Mouse (Mus musculus) forebrain, embryonic 11.5 days (tissue): ENCODE measurements around the gene Slc44a4. TPM values are rescaled to one million over a fixed set of nuclear protein-coding genes. Genes with fewer than 3 reads are reported as not detected.
"Not testable (repeated sequence)": the region's sequence is repeated elsewhere in the genome, so short reads cannot be mapped to it uniquely, and the experiment has no call there.

ENCODE experiments used
- ATAC-seq: fragments of 200-750 bp; cut with Nextera tagmentation; replicated peaks from 2 replicates; pipeline ENCODE4 v1.8.0; 2017; ENCODE audit warnings: moderate TSS enrichment; ENCODE audit not compliant: low FRiP score
- DNase-seq: peaks from one replicate; pipeline ENCODE4 v3.0.0-alpha.2; 2017; ENCODE audit warnings: low spot score
- H3K27ac ChIP-seq: fragments of 300-500 bp; sonication (generic); 2 replicates; pipeline ENCODE4 v1.5.1; 2014; ENCODE audit warnings: low read depth, low read length
- H3K27me3 ChIP-seq: fragments of 300-500 bp; sonication (generic); 2 replicates; pipeline ENCODE4 v1.6.1; 2014; ENCODE audit warnings: mild to moderate bottlenecking, low read length, mixed read lengths; ENCODE audit not compliant: control insufficient read depth, insufficient read depth
- H3K36me3 ChIP-seq: fragments of 300-500 bp; sonication (generic); 2 replicates; pipeline ENCODE4 v1.6.1; 2014; ENCODE audit warnings: mild to moderate bottlenecking, low read length, moderate library complexity, mixed read lengths; ENCODE audit not compliant: control insufficient read depth, insufficient read depth
- H3K4me1 ChIP-seq: fragments of 300-500 bp; sonication (generic); replicated peaks from 2 replicates; pipeline ENCODE4 v1.6.1; 2014; ENCODE audit warnings: low read length, mixed read lengths; ENCODE audit not compliant: control insufficient read depth, insufficient read depth
- H3K4me2 ChIP-seq: fragments of 300-500 bp; sonication (generic); 2 replicates; pipeline ENCODE4 v1.6.1; 2014; ENCODE audit warnings: low read depth, mild to moderate bottlenecking, low read length, moderate library complexity, mixed read lengths; ENCODE audit not compliant: severe bottlenecking
- H3K4me3 ChIP-seq: fragments of 300-500 bp; sonication (generic); 2 replicates; pipeline ENCODE4 v1.5.1; 2014; ENCODE audit warnings: low read depth, low read length
- H3K9ac ChIP-seq: fragments of 300-500 bp; sonication (generic); 2 replicates; pipeline ENCODE4 v1.6.1; 2014; ENCODE audit warnings: low read length
- H3K9me3 ChIP-seq: fragments of 300-500 bp; sonication (generic); 2 replicates; pipeline ENCODE4 v1.6.1; 2016; ENCODE audit warnings: low read length, mixed read lengths; ENCODE audit not compliant: control insufficient read depth
- WGBS: fragments of 180-500 bp; shearing (Covaris S2); extraction: QIAGEN DNeasy Blood & Tissue Kit; methylation state at CpG from one replicate; pipeline ENCODE4 v1.1.7; 2014; 5-methylcytosine and 5-hydroxymethylcytosine counted together
- polyA plus RNA-seq: library from polyadenylated mRNA; unstranded; fragments of >200 nt; fragmentation: Nextera tagmentation; extraction: Ambion mirVana; gene quantifications from 2 replicates; pipeline ENCODE4 v1.2.1, GENCODE M21; 2014

Slc44a4 gene
- polyA plus RNA-seq, 1 experiment from 2014 or later, result not detected

GRCm38 (mm10) chr17:34951636-34952377 lies 37.5 kb downstream of the Slc44a4 start:
- Histone ChIP-seq H3K4me1 (peaks cover 6% of the 10 kb centered on the region; the same call in 1 of the 2 replicates), H3K27me3 (peaks cover 8% of the 10 kb centered on the region; the same call in 1 of the 2 replicates), H3K36me3 (peaks cover 11% of the 10 kb centered on the region; the same call in 1 of the 2 replicates), H3K4me3 (peak overlapping the region; percentile 99), H3K27ac (peak overlapping the region; percentile 93), H3K9ac (peak overlapping the region; percentile 100), H3K9me3 (no peaks in the 10 kb centered on the region), H3K4me2 (peak overlapping the region; percentile 97)
- DNase-seq (no peak), ATAC-seq (no peak; the same call in 1 of the 2 replicates)
- under 1% methylated on average over 29 of the region's 29 CpGs for WGBS

- WGBS, result under 1% methylated on average over 23 of the region's 23 CpGs
- Histone ChIP-seq H3K27ac (peak overlapping the region; percentile 93), H3K36me3 (peaks cover 11% of the 10 kb centered on the region; the same call in 1 of the 2 replicates), H3K4me3 (peak overlapping the region; percentile 99), H3K4me2 (peak overlapping the region; percentile 97), H3K9ac (peak overlapping the region; percentile 100), H3K27me3 (peaks cover 8% of the 10 kb centered on the region; the same call in 1 of the 2 replicates), H3K9me3 (no peaks in the 10 kb centered on the region), H3K4me1 (peaks cover 6% of the 10 kb centered on the region; the same call in 1 of the 2 replicates)
- ATAC-seq (peak; percentile 89), DNase-seq (peak; percentile 93)
These were observed 38.2 kb downstream of the Slc44a4 start for GRCm38 (mm10) chr17:34952378-34953040.

- no peak overlapping the region for H3K27ac ChIP-seq
- ATAC-seq, result no peak
- no peaks in the 10 kb centered on the region for H3K9me3 ChIP-seq
- H3K4me2 ChIP-seq, result no peak overlapping the region
- peak overlapping the region; percentile 99; the same call in 1 of the 2 replicates for H3K4me3 ChIP-seq
- H3K4me1 ChIP-seq, result peaks cover 6% of the 10 kb centered on the region; the same call in 1 of the 2 replicates
- H3K36me3 ChIP-seq, result peaks cover 11% of the 10 kb centered on the region; the same call in 1 of the 2 replicates
- 89% methylated on average over 3 of the region's 3 CpGs for WGBS
- peaks cover 8% of the 10 kb centered on the region; the same call in 1 of the 2 replicates for H3K27me3 ChIP-seq
- H3K9ac ChIP-seq, result no peak overlapping the region
- no peak for DNase-seq
These were observed 39.0 kb downstream of the Slc44a4 start for GRCm38 (mm10) chr17:34953258-34953657.

- Histone ChIP-seq H3K9ac (no peak overlapping the region), H3K27ac (no peak overlapping the region), H3K27me3 (peaks cover 8% of the 10 kb centered on the region; the same call in 1 of the 2 replicates), H3K4me1 (peaks cover 6% of the 10 kb centered on the region; the same call in 1 of the 2 replicates), H3K9me3 (no peaks in the 10 kb centered on the region), H3K36me3 (peaks cover 11% of the 10 kb centered on the region; the same call in 1 of the 2 replicates), H3K4me3 (no peak overlapping the region), H3K4me2 (no peak overlapping the region)
- WGBS, result 86% methylated on average over 4 of the region's 4 CpGs
- DNase-seq, result no peak
- ATAC-seq, result no peak
These were observed 39.6 kb downstream of the Slc44a4 start for GRCm38 (mm10) chr17:34953904-34954303.

GRCm38 (mm10) chr17:34954831-34955230 lies 40.6 kb downstream of the Slc44a4 start:
- ATAC-seq, result no peak
- H3K9ac ChIP-seq, result no peak overlapping the region
- no peak overlapping the region for H3K4me3 ChIP-seq
- H3K4me1 ChIP-seq, result peaks cover 8% of the 10 kb centered on the region; the same call in 1 of the 2 replicates
- DNase-seq, result no peak
- peaks cover 8% of the 10 kb centered on the region; the same call in 1 of the 2 replicates for H3K27me3 ChIP-seq
- H3K36me3 ChIP-seq, result peaks cover 6% of the 10 kb centered on the region; the same call in 1 of the 2 replicates
- H3K27ac ChIP-seq, result no peak overlapping the region
- no peaks in the 10 kb centered on the region for H3K9me3 ChIP-seq
- no peak overlapping the region for H3K4me2 ChIP-seq
- WGBS, result 75% methylated on average over 4 of the region's 4 CpGs

- ATAC-seq, result no peak
- Histone ChIP-seq H3K4me3 (no peak overlapping the region), H3K27ac (no peak overlapping the region), H3K9me3 (no peaks in the 10 kb centered on the region), H3K4me1 (peaks cover 7% of the 10 kb centered on the region; the same call in 1 of the 2 replicates), H3K9ac (no peak overlapping the region), H3K27me3 (peaks cover 8% of the 10 kb centered on the region; the same call in 1 of the 2 replicates), H3K36me3 (no peaks in the 10 kb centered on the region), H3K4me2 (no peak overlapping the region)
- no peak for DNase-seq
- WGBS, result 87% methylated on average over 3 of the region's 3 CpGs
These were observed 41.6 kb downstream of the Slc44a4 start for GRCm38 (mm10) chr17:34955884-34956283.

- DNase-seq, result no peak
- WGBS, result 46% methylated on average over 1 of the region's 1 CpGs
- Histone ChIP-seq H3K27me3 (peaks cover 8% of the 10 kb centered on the region; the same call in 1 of the 2 replicates), H3K4me2 (no peak overlapping the region), H3K9ac (no peak overlapping the region), H3K4me3 (no peak overlapping the region), H3K27ac (no peak overlapping the region), H3K9me3 (no peaks in the 10 kb centered on the region), H3K4me1 (peaks cover 6% of the 10 kb centered on the region; the same call in 1 of the 2 replicates), H3K36me3 (no peaks in the 10 kb centered on the region)
- ATAC-seq, result no peak
These were observed 42.1 kb downstream of the Slc44a4 start for GRCm38 (mm10) chr17:34956340-34956739.

- WGBS, result 24% methylated on average over 27 of the region's 40 CpGs
- not testable (repeated sequence) for H3K4me1 ChIP-seq, H3K9ac ChIP-seq, H3K36me3 ChIP-seq, DNase-seq, H3K4me2 ChIP-seq, H3K27me3 ChIP-seq, ATAC-seq, H3K9me3 ChIP-seq, H3K4me3 ChIP-seq, H3K27ac ChIP-seq
These were observed 43.0 kb downstream of the Slc44a4 start for GRCm38 (mm10) chr17:34957291-34957690.
